Mouse (Mus musculus): Measurements from ENCODE around the gene Uqcr10.
"Not testable (repeated sequence)": the region's sequence is repeated elsewhere in the genome, so short reads cannot be mapped to it uniquely, and the experiment has no call there.

Gene Uqcr10

DNA sequence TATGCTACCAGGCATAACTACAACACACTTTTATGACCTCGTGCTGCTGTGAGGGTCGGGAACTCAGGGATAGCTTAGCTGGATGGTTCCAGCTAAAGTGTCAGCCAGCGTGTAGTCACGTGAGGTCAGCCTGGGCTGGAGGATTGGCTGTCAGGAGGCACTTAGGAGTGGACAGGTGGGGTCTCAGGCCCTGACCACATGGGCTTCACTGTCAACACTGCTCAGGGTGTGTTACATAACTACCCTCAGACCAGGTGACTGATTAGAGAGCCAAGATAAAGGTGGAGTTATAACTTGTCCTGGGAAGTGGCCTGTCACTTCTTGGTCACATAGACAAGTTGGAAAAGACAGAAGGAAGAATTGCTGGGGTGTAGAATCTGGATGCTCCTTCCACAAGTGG is 11.5 kb upstream of the Uqcr10 start:
- no peak for DNase-seq (ENCODE audit: extremely low read depth, low read depth)

- peak; percentile 56 for DNase-seq (ENCODE audit: extremely low read depth, low read depth)
These were observed 10.6 kb upstream of the Uqcr10 start for GRCm38 (mm10) chr11:4714727-4715126.

DNA sequence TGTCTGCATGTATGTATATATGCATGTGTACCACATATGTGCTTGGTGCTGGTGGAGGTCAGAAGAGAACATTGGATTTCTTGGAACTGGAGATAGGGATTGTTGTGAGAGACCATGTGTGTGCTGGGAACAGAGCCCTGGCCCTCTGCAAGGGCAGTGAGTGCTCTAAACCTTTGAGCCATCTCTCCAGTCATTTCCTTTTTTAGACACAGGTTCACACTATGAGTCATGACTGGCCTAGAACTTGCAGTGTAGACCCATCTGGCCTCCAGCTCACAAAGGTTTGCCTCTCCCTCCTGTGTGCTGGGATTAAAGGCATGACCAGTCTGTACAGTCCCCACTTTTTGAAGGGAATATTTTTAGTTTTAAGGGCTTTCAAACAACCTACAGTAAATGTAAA is 8.7 kb upstream of the Uqcr10 start:
- DNase-seq (ENCODE audit: extremely low read depth, low read depth), result no peak

DNA sequence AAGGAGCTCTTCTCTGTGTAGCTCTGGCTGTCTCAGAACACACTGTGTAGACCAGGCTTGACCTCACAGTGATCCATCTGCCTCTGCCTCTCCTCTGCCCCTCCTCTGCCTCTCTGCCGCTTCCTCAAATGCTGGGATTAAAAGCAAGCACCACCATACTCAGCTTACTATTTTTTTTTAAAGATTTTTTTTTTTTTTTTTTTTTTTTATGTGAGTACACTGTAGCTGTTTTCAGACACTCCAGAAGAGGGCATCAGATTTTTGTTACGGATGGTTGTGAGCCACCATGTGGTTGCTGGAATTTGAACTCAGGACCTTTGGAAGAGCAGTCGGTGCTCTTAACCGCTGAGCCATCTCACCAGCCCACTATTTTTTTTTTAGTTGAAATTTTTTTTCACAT is 6.0 kb upstream of the Uqcr10 start:
- DNase-seq (ENCODE audit: extremely low read depth, low read depth), result not testable (repeated sequence)

- DNase-seq (ENCODE audit: extremely low read depth, low read depth), result no peak
These were observed 1.0 kb upstream of the Uqcr10 start for GRCm38 (mm10) chr11:4705178-4705577.

GRCm38 (mm10) chr11:4703688-4704071 is 462 bp downstream of the Uqcr10 start:
- DNase-seq (ENCODE audit: extremely low read depth, low read depth), result no peak

DNA sequence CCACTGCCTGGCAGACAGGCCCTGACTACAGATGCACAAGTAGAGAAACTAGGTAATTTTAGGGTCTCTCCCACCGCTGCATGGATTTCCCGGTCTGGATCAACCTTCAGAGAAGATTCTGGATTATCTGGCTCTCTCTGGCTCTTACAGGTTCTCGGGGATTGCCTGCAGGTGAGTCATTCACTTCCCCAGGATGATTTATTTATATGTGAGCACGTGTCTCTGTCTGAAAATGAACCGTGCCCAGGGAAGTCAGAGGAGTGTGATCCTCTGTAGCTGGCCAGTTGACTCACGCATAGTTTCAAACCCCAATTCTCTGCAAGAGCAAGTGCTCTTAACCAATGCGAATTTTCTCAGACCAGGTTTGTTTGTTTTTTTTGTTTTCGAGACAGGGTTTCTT is 3.4 kb downstream of the Uqcr10 start:
- DNase-seq (ENCODE audit: extremely low read depth, low read depth), result no peak

DNA sequence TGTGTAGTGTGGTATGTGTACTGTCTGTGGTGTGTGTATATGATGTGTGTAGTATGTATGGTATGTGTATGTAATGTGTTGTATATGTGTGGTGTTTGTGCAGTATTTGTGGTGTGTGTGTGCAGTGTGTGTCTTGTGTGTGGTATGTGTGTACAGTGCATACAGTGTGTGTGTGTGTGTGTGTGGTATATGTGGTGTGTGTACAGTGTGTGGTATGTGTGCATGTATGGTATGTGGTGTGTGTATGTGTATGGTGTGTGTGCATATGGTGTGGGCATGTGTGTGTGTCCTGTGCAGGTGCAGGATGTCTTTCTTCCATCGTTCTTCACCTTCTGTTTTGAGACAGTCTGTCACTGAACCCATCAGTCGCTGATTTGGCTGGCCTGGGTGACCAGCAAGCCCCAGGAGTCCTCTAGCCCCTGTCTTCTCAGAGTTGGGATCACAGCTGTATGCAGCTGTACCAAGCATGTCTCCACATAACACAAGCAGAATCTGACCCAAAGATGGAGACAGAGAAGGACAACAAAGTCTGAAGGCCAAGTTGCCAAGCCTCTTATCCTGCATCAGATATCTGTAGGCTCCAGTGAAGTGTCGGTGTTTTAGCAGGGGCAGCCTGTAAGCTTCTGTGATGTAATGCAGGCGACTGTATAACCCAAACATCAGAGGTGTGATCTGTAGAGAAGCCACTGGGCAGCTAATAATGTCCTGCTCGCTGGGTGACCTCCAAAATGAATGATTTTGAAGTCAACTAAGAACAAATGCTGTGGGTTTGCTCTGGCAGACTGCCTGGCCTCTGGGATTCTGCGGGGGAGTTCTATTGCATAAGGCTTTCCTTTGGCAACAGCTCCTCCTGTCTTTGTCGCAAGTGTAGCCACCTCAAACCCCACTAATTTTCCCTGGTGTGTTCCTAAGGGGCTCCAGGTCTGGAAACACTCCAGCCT is 6.8 kb downstream of the Uqcr10 start:
- no peak for DNase-seq (ENCODE audit: extremely low read depth, low read depth)

DNA sequence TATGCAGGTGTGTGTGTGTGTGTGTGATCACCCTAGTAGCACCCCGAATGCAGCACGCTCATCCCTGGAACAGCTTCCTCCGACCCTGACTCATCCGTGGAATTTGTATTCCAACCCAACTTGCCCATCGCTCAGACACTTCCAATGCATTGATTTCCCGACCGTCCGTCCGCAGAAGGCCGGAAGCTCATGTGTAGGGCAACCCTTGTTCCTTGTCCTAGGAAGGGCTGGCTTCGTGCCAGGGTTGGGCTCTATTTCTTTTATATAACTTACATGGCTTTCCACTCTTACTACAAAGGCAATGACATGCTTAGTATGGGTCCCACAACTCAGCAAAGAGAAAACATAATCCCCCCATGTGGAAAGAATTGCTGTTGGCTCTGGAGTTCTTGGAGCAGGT is 12.0 kb downstream of the Uqcr10 start:
- DNase-seq (ENCODE audit: extremely low read depth, low read depth), result no peak

DNA sequence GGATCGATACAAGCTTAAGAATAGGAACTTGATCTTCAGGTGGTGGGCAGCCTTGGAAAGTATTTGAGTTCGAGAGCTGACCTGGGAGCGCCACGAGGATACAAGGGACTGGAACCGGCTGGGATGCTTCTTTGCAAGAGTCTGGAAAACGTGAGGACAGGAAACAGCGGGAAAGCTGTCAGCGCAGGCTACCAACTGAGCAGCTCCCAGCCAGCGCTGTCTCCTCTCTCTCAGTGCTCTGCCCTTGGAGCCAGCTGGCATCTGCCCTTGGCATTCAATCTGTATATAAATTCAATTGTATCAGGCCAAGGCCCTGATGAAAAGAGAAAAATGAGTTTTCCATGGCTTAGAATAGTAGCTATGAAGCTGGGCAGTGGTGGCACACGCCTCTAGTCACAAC is 12.9 kb downstream of the Uqcr10 start:
- DNase-seq (ENCODE audit: extremely low read depth, low read depth), result no peak

DNA sequence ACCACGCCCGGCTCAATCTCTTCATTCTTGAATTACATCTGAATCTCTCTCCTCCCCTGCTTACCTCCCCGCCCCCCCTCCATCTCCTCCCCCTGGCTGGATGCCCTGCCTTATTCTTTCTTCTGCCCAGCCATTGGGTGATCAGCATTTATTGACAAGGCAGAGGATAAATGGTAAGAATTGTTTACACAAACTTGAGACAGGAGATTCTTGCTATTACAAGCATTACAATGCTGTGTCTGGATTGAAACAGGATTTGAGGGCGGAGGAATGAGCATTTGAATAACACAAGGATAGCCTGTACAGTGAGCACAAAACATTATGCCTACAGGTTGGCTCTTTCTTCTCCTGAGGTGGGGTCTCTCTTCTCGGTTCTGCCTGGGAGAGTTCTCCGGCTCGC is 13.8 kb downstream of the Uqcr10 start:
- DNase-seq (ENCODE audit: extremely low read depth, low read depth), result no peak

DNA sequence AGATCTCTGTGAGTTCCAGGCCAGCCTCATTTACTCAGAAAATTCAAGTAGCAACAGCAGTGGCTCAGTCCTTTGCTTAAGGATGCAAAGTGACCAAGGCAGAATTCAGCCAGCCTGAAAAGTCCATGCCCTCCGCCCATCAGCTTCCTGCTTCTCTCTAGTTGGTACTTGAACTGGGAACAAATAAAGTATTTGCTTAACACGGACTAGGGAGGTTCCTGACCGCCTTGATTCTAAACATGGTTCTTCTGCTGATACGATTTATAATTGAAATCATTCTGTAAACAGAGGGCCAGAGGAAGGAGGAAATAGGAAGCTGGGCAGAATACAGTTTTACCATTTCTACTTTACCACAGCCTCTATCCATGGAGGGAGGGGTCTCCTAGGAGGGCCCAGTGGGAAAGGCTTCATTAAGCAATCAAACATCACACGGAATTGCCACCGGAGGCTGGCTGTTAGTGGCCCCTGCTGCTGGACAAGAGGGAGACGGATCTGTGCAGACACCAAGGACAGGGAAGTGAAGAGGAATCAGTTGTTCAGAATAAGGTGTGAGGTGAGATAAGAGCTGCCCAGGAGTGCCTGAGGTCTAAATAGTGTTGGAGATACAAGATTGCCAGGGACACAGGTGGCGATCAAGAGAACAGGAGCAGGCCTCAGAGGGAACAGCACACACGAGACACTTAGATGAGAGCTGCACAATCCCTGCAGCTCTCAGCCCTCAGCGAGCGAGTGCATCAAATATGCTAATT is 15.3 kb downstream of the Uqcr10 start:
- no peak for DNase-seq (ENCODE audit: extremely low read depth, low read depth)

DNA sequence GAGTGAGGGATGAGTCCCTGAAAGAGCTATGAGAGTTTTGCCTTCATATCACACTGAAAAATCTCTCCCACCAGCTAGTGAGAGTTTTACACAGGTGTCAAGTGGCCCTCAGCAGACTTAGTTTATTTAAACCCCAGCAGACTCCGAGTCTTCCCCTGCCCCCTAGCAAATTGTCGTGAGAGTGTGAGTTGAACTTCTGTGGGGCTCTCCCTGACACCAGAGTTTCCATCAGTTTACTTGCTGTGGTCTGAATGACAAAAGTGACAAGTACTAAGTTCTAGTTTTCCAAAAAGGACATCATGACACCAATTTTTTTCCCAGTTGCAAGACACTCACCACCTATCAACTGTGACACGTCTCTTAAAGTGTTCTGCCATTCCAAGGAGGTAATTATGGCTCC is 16.3 kb downstream of the Uqcr10 start:
- no peak for DNase-seq (ENCODE audit: extremely low read depth, low read depth)

GRCm38 (mm10) chr11:4687027-4687426 is 17.1 kb downstream of the Uqcr10 start:
- no peak for DNase-seq (ENCODE audit: extremely low read depth, low read depth)

- no peak for DNase-seq (ENCODE audit: extremely low read depth, low read depth)
These were observed 18.6 kb downstream of the Uqcr10 start for GRCm38 (mm10) chr11:4685510-4685909.

DNA sequence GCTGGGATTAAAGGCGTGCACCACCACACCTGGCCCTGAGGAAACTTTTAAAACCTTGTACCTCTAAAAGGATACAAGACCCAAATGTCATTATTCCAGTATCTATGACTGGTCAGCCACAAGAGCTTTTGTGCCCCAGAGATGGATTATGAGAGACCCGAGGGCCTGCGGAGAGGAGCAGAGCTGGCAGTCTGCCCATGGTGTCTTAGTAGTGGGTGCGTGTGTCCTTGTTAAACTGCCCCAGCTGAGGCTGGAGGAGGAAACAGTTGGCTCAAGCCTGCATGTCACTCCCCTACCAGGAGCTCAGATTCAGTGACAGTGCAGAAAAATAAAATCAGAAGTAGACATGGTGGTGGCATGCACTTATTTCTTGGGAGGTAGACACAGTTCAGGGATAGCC is 19.1 kb downstream of the Uqcr10 start:
- no peak for DNase-seq (ENCODE audit: extremely low read depth, low read depth)

- DNase-seq (ENCODE audit: extremely low read depth, low read depth), result no peak
These were observed 20.0 kb downstream of the Uqcr10 start for GRCm38 (mm10) chr11:4684186-4684585.

DNA sequence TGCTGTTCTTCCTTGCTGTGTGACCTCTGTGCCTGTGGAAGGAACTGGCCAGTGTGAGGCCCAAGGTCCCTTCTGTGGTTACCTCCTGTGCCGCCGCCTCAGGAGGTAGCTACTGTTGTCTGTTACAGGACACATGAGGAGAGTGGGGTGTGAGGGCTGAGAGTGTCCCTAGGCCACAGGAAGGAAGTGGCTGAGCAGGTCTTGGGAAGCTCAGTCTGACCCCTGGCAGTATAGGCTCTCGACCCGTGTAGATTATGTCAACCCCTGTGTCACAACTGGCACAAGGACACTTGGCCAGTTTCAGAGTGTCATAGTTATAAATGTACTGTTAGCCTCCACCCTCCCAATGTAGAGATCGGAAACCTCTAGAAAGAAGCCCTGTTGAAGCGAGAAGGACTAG is 20.6 kb downstream of the Uqcr10 start:
- no peak for DNase-seq (ENCODE audit: extremely low read depth, low read depth)

GRCm38 (mm10) chr11:4680126-4680525 is 24.0 kb downstream of the Uqcr10 start:
- no peak for DNase-seq (ENCODE audit: extremely low read depth, low read depth)

- no peak for DNase-seq (ENCODE audit: extremely low read depth, low read depth)
These were observed 24.7 kb downstream of the Uqcr10 start for GRCm38 (mm10) chr11:4679441-4679832.

DNA sequence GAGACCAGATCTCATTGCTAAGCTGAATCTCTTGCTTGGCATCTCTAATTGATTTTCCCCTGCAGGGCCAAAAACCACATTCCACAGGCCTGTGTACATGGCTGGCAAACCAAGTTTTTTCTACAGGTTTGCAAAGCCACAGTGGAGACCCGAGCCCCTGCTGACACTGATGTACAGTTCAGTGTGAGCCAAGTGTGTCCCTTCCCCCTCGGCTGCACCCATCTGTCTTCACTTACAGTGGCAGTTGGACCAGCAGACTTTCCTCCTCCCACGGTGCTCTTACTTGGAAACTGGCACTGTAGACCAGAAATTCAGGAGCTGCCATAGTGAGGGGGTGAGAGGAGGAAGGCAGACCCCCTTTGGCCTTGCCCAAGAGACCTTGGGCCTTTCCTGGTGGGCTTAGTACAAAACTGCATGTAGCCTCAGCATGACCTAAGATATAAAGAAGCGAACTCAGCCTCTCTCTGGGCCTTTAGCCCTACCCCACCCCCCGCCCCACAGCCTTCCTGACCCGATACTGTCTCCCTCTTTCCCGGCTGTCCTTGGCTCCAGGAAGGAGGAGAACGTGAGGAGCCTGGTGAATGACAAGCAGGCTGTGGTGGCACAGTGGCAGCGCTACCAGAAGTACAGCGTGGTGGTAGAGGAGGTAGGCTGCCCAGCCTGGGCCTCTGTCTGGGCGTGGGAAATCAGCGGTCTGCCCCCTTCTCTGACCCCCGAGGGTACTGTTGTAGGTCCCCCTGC is 25.3 kb downstream of the Uqcr10 start:
- no peak for DNase-seq (ENCODE audit: extremely low read depth, low read depth)

Data from MEL-GATA-1-ER (cell line).